In genomic region chr15:83593189-83593585, GRCm38 (mm10) we compare ENCODE assay signal across 8 mouse cellular contexts. TPM values are rescaled to one million over a fixed set of nuclear protein-coding genes. Genes with fewer than 3 reads are reported as not detected.
DNase-seq lines count a peak whose midpoint lies in the region; ATAC-seq and TF ChIP-seq lines count a peak whose summit lies in the region.

No protein-coding gene starts in this region.

- H3K36me3 ChIP-seq in lung, postnatal 0 days (ENCODE audit: insufficient read depth, low read length), result no peaks in the 10 kb centered on the region
- H3K36me3 ChIP-seq in forebrain, embryonic 10.5 days (replicated peaks), result peaks cover 42% of the 10 kb centered on the region

- no peak for TF ChIP-seq EP300 in lung, postnatal 0 days (IDR thresholded peaks at IDR 0.05)

- ATAC-seq in lung, postnatal 0 days, result no peak

- peak overlapping the region; percentile 40; the same call in 1 of the 2 replicates for H3K27ac ChIP-seq in lung, postnatal 0 days (ENCODE audit: low read length)
- peak overlapping the region; percentile 92 for H3K27ac ChIP-seq in forebrain, embryonic 10.5 days

- no peak overlapping the region for H3K4me3 ChIP-seq in lung, postnatal 0 days (ENCODE audit: low read depth, low read length)
- peak overlapping the region; percentile 95 for H3K4me3 ChIP-seq in forebrain, embryonic 10.5 days

- H3K9me3 ChIP-seq in lung, postnatal 0 days (ENCODE audit: low read length), result no peaks in the 10 kb centered on the region
- H3K9me3 ChIP-seq in forebrain, embryonic 10.5 days, result no peaks in the 10 kb centered on the region

- peaks cover 11% of the 10 kb centered on the region; the same call in 1 of the 2 replicates for H3K4me1 ChIP-seq in lung, postnatal 0 days (ENCODE audit: insufficient read depth, low read depth, low read length)
- peaks cover 33% of the 10 kb centered on the region for H3K4me1 ChIP-seq in forebrain, embryonic 10.5 days

- H3K4me2 ChIP-seq in lung, postnatal 0 days (replicated peaks; ENCODE audit: low read depth, low read length), result no peak overlapping the region

- peak; percentile 22 for DNase-seq in lung, postnatal 0 days (ENCODE audit: low spot score)
- no peak for DNase-seq in lung, adult 18-20 months
- no peak for DNase-seq in forebrain, embryonic 10.5 days (ENCODE audit: extremely low spot score, low spot score)
- peak; percentile 64 for DNase-seq in liver
- peak; percentile 36 for DNase-seq in yolk sac, embryonic 10.5 days (ENCODE audit: low spot score)
- DNase-seq in urinary bladder, postnatal 10 days (ENCODE audit: low spot score), result no peak
- no peak for DNase-seq in layer of hippocampus, adult 18-20 months (ENCODE audit: low spot score in 2 of 2)
- no peak for DNase-seq in cerebellum, postnatal 25 days

- no peaks in the 10 kb centered on the region for H3K27me3 ChIP-seq in lung, postnatal 0 days (replicated peaks; ENCODE audit: insufficient read depth, low read length)
- no peaks in the 10 kb centered on the region for H3K27me3 ChIP-seq in forebrain, embryonic 10.5 days (ENCODE audit: poor library complexity, severe bottlenecking)

- TF ChIP-seq CTCF in lung, postnatal 0 days (IDR thresholded peaks at IDR 0.05), result no peak

- H3K9ac ChIP-seq in lung, postnatal 0 days (replicated peaks; ENCODE audit: low read depth), result no peak overlapping the region

RNA-seq across cellular contexts. Expression of gene Ttll12, which starts 1.8 kb away (rescaled TPM):
- 12.3 TPM in 2 replicates for polyA plus RNA-seq in lung, postnatal 0 days (2015; fragmentation: Nextera tagmentation; extraction: Ambion mirVana)
- polyA plus RNA-seq in forebrain, embryonic 10.5 days (2016; fragmentation: Nextera tagmentation; extraction: Ambion mirVana), result 64.6 and 65.7 TPM in 2 replicates
- total RNA-seq in layer of hippocampus, adult 18-20 months (2021), result 10 to 100 TPM; 11.7 to 12.1 TPM

RNA-seq across cellular contexts. Expression of gene Mcat, which starts 29.6 kb away (rescaled TPM):
- 22.8 and 24.7 TPM in 2 replicates for polyA plus RNA-seq in lung, postnatal 0 days (2015; fragmentation: Nextera tagmentation; extraction: Ambion mirVana)
- polyA plus RNA-seq in forebrain, embryonic 10.5 days (2016; fragmentation: Nextera tagmentation; extraction: Ambion mirVana), result 47.2 and 48.3 TPM in 2 replicates
- total RNA-seq in layer of hippocampus, adult 18-20 months (2021), result 10 to 100 TPM; 21.8 to 29.3 TPM

RNA-seq across cellular contexts. Expression of gene Tspo, which starts 29.8 kb away (rescaled TPM):
- polyA plus RNA-seq in lung, postnatal 0 days (2015; fragmentation: Nextera tagmentation; extraction: Ambion mirVana), result 343 and 439 TPM in 2 replicates
- polyA plus RNA-seq in forebrain, embryonic 10.5 days (2016; fragmentation: Nextera tagmentation; extraction: Ambion mirVana), result 37.9 and 40.2 TPM in 2 replicates
- total RNA-seq in layer of hippocampus, adult 18-20 months (2021), result 1 to 10 TPM; 6.7 to 8.5 TPM

Comparison
In these comparisons a context has a peak if more than half of its experiments do, and no peak if none do; other contexts are left out.
1. DNase-seq: peak in lung, postnatal 0 days (single experiment), liver (single experiment) and yolk sac, embryonic 10.5 days (single experiment); none in lung, adult 18-20 months (0 of 2), forebrain, embryonic 10.5 days (single experiment), urinary bladder, postnatal 10 days (single experiment), layer of hippocampus, adult 18-20 months (0 of 2) and cerebellum, postnatal 25 days (0 of 2).